Mouse (Mus musculus): ENCODE results near the gene Eml4. TPM values are rescaled to one million over a fixed set of nuclear protein-coding genes. Genes with fewer than 3 reads are reported as not detected.

The Eml4 gene
- 10 to 100 TPM; 33.4 to 35.0 TPM for total RNA-seq (2021)
- long read RNA-seq, full-length matches to known transcripts: 6 of 21 reads
- long read RNA-seq, partial matches to known transcripts: 2 of 21 reads
- long read RNA-seq, other reads (novel, unspliced or antisense): 13 of 21 reads

- DNase-seq (ENCODE audit: low spot score in 2 of 2): peak; percentile 95 to 96
Observed at GRCm38 (mm10) chr17:83350379-83351091, at the start of gene Eml4. Gene Eml4, plus strand, starts transcription at chr17:83350931.

GRCm38 (mm10) chr17:83301433-83301832 is 49.3 kb upstream of the Eml4 start:
- DNase-seq (ENCODE audit: low spot score in 2 of 2): no peak

- DNase-seq (ENCODE audit: low spot score in 2 of 2): no peak
Observed at GRCm38 (mm10) chr17:83304089-83304822, 46.5 kb upstream of the Eml4 start.

DNA sequence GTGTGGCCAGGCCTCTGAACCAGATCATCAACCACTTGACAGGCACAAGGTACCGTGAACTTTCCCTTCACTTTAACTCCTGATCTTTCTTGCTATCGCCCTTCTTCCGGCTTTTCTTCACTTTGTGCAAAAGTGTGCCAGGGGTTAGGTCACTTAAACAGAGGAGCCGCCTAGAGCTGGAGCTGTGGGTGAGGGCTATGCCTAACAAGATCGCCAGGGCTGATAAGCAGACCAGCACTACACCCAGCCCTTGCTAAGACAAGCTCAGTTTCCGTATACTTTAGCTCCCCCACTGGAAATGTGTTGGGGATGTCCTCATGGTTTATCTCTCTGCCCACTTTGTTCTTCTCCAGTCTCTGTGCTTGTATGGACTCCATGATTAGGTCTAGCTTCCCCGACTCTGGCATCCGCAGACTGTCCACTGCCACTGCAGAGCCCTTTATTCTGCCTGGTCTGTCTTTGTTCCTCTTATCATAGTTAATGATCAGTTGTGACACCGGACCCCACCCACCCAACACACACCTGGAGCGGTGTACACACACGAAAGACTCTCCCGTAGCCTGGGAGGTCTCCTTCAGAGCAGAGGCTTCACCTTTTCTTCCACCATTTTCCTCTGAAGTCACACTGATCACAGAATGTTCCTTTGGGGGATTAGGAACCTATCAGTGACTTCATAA is 43.6 kb upstream of the Eml4 start:
- no peak for DNase-seq (ENCODE audit: low spot score in 2 of 2)

GRCm38 (mm10) chr17:83307641-83308296 is 43.0 kb upstream of the Eml4 start:
- DNase-seq (ENCODE audit: low spot score in 2 of 2): no peak

GRCm38 (mm10) chr17:83308451-83308850 is 42.3 kb upstream of the Eml4 start:
- no peak for DNase-seq (ENCODE audit: low spot score in 2 of 2)

DNA sequence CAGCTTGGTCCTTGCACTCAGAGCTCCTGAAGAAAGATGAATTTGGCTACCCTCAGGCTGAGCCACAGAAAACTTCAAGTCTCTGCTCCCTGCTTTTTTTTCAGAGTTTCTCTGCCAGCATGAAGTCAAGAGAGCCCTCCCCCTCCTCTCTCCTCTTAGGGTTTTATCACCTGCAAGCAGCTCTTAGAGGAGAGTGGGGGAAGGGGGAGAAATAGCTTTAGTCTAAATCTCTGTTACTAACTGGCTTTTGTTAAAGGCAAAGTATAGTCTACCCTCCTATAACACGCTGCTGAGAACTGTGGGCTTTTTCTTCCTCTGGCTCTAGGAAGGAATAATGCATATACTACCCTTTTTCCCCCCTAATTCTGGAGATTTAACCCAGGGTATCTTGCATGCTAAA is 41.5 kb upstream of the Eml4 start:
- DNase-seq (ENCODE audit: low spot score in 2 of 2): no peak

DNA sequence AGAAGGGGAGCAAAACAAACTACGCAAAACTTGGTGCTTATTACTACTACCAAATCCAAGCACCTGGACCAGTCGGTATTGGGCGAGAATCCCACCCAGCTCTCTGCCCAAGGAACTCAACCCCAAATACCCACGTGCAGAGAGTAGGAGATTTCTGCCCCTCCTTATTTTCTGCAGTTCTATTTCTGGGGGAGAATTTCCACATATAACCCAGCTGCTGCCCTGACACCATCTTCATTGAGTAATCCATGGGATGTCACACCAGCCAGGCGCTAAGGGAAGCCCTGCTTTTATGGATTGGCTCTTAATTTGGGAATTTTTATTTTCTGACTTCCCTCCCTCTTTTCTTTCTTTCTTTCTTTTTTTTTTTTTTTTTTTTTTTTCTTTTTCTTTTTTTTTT is 38.9 kb upstream of the Eml4 start:
- DNase-seq (ENCODE audit: low spot score in 2 of 2): no peak

DNA sequence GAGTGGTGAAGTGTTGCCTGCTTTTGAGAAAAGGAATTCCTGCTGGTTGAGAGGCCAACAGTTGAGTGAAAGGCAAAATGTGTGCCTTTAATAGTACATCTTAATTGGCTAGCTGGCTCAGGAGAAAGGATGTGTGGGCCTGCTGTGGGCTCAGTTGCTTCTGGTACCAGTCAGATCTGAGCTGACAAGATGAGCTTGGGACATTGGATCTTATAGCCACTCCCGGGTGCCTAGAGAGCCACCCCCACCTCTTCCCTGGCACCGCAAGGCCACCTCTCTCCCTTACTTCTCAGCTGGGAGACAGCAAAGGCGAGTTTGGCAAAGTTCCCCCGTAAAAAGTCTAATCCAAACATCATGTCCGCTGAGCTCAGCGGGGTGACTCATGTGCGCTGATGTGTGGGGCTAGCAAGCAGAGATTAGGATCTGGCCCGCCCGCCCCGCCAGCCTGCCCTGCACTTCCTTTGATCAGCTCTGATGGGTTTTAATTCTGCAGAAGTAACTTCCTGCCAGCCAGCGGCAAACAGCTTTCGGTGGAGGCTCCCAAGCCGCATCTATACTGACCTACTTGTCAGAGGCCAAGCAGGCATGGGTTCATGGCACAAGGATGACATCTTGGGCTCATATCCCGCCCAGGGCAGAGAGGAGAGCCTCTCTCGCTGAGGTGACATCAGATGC is 38.4 kb upstream of the Eml4 start:
- no peak for DNase-seq (ENCODE audit: low spot score in 2 of 2)

DNA sequence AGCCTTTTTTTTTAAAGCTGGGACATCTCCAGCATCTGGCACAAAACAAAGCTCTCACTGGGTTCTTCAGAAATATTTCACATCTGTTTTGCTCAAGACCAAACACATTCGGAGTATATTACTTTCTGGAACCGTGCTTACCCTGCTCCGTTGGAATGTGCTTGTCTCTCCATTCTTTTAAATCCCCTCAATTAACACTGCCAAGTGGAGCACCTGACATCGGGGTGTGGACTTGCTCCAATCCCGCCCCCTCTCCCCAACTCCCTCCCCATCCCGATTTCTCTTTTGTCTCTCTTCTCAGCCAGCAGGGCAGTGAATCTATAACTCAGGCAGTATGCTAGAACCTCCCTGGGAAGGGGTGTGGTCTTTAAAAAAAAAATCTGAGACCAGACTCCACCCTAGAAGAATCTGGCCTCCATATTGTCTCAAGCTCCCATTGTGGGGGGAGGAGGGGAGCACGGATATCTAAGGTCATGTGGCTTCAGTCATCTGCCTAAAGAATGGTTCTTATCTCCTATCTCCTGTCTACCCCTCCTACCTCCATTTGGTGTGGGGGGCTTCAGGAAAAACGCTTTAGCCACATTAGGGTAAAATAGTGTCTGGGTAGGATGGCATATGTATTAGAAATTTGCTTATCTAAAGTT is 37.6 kb upstream of the Eml4 start:
- no peak for DNase-seq (ENCODE audit: low spot score in 2 of 2)

DNA sequence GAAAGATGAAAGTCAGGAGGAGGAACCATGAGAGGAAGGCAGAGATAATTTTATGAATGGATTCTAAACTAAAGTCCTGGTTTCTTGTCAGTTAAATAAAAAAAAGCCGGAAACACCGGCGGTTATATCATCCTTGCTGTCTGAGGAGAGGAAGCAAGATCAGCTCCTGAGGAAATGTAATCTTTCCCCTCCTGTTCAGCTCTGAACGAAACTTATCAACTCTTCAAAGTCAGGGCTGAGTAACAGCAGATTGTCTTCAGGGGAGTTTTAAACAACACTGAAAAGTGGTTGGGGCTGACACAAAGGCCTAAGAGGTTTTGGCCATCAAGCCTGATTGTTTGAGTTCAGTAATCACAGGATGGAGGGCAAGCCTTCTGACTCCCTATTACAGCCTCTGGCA is 35.3 kb upstream of the Eml4 start:
- no peak for DNase-seq (ENCODE audit: low spot score in 2 of 2)

GRCm38 (mm10) chr17:83322621-83323335 is 28.0 kb upstream of the Eml4 start:
- peak; percentile 57 to 70 for DNase-seq (ENCODE audit: low spot score in 2 of 2)

- peak in 1 of 2 experiments; percentile 14 for DNase-seq (ENCODE audit: low spot score in 2 of 2)
Observed at GRCm38 (mm10) chr17:83323410-83324268, 27.1 kb upstream of the Eml4 start.

GRCm38 (mm10) chr17:83324269-83324616 is 26.5 kb upstream of the Eml4 start:
- peak; percentile 30 to 34 for DNase-seq (ENCODE audit: low spot score in 2 of 2)

- DNase-seq (ENCODE audit: low spot score in 2 of 2): no peak
Observed at GRCm38 (mm10) chr17:83335183-83335584, 15.5 kb upstream of the Eml4 start.

DNA sequence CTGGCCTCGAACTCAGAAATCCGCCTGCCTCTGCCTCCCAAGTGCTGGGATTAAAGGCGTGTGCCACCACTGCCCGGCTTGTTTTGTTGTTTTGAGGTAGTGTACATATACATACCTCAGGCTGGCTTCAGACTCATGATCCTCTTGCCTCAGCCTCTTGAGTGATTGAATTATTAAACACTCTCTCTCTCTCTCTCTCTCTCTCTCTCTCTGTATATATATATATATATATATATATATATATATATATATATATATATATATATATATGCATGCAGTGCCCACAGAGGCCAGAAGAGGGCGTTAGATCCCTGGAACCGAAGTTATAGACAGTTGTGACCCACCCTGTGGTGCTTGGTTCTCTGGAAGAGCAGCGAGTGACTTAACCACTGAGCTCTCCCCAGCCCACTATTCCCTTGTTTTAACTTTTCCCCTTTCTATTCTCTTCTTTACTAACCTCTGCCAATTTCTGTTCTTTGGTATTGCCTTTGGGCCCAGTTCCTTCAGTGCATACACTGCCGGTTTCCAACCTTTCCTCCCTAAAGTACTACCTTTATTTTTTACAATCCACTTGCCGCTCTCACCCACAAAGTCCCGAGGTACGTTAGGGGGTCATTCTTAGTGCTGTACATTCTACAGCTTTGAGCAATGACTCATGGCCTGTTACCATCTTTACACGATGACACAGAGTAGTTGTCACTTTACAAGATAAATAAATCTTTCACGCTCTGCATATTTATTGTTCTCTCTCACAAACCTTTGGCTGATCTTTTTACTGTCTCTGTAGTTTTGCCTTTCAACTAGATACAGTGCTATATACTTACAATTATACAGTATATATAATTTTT is 13.5 kb upstream of the Eml4 start:
- DNase-seq (ENCODE audit: low spot score in 2 of 2): no peak

DNA sequence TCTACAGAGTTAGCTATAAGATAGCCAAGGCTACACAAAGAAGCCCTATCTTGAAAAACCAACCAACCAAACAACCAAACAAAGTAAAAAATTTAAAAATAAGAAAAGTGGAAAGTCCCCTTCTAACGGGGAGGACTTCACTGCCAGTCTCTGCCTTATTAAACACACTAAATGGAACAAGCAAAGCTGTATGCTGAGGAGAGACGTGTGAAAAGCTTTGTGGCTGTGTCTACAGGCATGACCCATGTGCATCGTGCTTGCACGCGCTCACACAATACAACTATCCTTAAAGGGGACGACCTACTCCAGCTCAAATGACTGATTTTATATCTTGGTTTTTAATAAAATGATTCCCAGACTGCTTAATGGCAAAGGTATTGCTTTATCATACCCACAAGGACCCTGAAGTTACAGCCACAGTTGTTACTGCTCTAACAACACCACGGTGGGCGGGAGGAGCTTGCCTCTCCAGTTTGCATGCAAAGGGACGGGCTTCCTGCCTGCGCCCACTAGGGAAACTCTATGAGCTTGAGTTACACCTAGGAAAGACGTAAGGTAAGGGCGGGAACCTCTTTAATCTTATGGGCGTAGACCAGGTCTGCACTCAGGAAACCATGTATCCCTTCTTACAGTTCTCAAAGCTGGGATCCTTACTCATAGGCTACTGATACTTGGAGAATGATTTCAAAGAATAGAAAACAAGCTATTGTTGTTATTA is 11.2 kb upstream of the Eml4 start:
- no peak for DNase-seq (ENCODE audit: low spot score in 2 of 2)
